Mouse (Mus musculus) urinary bladder, adult 2 months (tissue): ENCODE data around the gene Pigu. TPM values are rescaled to one million over a fixed set of nuclear protein-coding genes. Genes with fewer than 3 reads are reported as not detected.

Experiments
- DNase-seq: peaks from one replicate; pipeline ENCODE4 v3.0.0; 2022; ENCODE audit warnings: low spot score
- polyA plus RNA-seq: library from polyadenylated mRNA; depleted of rRNA; stranded (reverse); fragments of >200 nt; gene quantifications from 2 replicates; pipeline ENCODE4 v1.2.3, GENCODE M21; 2012

Gene Pigu
- polyA plus RNA-seq, 1 experiment: 32.2 TPM

DNA sequence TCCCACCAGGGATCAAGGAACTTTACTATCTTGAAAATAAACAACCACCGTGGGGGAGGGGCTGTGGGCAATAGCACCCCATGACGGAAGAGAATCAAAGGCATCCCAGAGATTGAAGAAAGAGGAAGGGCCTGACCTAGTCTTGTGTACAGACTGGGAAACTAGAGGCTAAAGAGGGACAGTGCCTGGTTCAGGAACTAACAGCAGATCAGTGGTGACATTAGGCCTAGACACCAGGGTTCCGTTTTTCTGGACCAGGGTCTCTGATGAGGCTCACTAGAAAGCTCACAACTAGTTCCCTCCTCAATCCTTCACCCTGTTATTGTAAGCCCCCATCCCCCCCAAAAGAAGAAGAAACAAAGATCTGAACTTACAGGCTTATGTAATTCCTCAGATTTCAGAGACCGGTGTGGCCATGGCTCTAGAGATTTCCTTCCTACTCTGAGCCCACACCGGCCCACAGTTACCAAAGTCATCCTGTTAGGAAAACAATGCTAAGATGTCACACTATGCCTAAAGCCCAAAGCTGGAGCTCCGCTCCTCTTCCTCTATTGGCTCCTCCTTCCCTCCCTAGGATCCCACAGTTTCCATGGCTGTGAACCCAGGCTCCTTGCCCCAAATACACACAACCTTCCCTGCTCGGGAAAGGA lies 10.5 kb upstream of the Pigu start:
- DNase-seq: no peak

DNA sequence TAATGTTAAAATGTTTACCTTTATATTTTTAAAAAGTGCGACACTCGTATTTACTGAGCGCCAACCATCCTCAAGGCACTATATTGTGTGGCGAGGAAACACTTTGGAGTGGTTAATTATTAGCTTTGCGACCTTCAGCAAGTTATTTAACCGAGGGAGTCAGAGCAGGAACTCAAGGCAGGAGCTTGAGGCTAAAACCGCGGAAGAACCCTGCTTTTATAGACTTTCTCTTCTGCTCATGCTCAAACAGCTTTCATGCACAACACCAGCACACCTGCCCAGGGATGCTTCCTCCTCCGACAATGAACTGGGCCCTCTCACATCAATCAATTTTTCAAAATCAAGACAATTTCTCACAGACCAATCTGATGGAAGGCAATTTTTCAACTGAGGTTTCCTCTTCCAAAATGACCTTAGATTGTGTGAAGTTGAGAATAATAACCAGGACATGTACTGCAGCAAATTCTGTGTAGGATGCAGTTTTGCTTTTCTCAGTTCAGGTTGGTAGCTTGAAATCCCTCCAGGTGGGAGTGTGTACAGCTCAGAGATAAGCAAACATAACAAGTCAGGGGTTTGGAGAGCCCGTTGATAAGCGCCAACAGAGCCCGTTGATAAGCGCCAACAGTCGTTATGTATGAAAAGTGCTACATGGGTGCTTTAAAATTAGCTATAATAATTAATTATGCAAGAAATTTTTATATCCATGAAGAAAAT lies 613 bp upstream of the Pigu start:
- no peak for DNase-seq

DNA sequence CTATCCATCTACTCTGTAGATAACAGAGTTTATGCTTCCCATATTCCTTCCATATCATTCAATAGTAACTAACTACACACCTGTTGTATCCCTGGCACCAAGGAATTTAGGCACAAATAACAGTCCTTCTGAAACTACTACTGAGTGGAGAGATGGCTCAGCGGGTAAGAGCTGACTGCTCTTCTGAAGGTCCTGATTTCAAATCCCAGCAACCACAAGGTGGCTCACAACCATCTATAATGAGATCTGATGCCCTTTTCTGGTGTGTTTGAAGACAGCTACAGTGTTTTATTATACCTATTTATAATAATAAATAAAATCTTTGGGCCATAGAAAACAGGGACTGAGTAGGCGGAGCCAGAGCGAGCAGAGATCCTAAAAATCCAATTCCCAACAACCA lies 2.8 kb downstream of the Pigu start:
- DNase-seq: no peak

DNA sequence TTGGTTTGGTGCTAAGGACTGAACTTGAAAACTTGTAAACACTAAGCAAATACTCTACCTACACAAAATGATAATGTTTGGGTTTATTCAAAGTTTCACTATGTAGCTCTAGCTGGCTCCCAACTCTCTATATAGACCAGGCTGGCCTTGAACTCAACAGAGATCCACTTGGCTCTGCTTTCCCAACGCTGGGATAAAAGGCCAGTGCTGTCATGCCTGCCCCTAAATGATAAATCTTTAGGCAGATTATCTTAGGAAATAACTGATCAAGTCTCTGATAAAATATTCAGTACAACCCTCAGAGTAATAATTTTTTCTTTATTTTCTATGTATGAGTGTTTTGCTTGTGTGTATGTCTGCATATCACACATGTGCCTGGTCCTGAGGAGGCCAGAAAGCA lies 10.6 kb downstream of the Pigu start:
- no peak for DNase-seq

DNA sequence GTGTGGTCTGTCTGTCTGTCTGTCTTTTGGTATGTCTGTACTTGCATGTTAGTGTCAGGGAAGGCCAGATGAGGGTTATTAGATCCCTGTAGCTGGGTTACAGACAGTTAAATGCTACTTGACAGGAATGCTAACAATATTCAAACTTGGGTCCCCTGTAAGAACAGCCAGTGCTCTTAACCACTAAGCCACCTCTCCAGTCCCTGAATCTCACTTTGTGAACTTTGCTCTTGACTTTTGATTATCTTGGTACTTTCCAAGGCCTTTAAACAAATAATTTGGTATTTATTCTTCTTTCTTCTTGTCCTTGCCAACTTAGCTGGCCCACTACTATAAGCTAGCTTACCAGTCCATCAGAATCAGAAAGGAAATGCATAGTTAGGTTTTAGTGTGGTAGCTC lies 17.1 kb downstream of the Pigu start:
- no peak for DNase-seq

DNA sequence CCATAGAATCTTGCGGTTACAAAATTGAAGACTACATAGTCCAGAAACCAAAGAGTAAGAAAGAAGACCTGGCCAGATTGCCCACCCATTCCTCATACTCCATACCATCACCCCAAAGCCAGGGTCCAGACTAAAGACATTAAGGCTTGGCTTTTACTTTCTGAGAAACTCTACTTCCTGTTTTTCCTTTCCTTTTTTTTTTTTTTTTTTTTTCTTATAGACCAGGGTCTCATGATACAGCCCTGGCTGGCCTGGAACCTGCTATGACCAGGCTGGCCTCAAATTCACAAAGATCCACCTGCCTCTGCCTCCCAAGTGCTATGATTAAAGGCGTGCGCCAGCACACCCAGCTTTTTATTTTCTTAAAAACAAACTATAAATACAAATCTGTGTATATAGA lies 21.0 kb downstream of the Pigu start:
- DNase-seq: no peak

DNA sequence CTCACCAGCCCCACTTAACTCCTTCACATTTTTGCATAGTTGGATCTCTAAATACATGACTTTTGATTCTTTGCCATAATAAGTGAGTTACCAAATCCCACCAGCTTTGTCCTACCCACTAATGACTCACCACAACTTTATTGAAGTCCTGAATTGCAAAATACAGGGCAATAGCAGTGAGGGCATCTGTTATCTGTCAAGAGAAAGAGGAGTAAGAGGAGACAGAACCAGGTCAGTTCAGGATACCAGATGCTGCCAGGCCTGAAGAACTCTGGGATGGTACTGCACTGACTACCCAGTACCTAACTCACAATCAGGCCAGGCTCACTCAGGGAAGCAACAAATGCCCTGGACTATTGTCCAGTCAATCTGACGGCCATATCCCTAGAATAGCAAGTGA lies 22.0 kb downstream of the Pigu start:
- no peak for DNase-seq

DNA sequence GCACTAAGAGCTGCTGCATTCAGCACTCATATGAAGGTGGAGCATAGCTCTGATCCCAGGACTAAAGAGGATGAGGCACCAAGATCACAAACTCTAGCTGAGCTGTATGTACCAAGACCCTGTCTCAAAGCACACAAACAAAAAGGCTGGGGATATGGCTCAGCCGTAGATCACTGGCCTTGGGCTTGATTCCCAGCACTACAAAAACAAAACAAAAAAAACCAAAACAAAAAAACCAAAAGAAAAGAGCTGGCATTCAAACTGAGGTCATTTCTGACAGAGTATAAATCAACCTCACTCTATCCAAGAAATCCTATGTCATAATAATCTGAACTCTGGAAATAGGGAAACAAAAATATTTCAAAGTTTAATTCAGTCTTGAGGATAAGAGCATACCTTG lies 23.8 kb downstream of the Pigu start:
- DNase-seq: no peak

DNA sequence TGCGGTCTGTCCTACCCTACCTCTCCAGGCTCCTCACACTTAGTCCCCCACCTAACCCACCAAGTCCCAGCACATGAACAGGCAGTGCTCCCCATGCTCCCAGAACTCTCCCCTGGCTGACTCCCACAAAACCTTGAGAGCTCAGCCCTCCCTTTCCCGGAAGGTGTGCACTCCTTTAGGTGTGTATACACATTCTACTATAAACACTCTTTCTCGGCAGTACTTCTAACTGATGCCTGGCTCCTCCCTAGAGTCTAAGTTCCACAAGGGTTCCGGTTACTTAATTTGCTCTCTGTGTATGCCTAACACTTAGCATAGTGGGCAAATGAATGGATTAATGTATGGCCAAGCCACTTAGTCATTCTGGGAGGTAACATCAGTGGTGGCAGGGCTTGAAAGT lies 25.9 kb downstream of the Pigu start:
- DNase-seq: no peak

DNA sequence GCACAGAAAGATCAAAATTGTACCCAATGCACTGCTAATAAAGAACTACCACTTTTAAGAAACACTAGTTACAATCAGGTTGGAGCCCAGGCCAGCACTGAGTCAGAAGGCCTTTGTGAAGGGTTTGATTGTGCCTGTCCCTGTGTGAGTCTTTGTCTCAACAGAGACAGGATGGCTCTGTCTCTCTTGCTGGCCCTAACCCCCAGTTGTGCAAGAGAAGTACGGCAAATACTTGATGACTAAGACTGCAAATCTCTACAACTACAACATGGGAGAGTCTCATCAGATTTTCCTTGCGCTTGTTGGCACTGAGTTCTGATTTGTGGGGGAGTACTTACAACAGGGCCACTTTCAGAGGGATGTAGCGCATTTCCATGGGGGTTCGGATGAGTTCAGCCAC lies 26.4 kb downstream of the Pigu start:
- DNase-seq: no peak

DNA sequence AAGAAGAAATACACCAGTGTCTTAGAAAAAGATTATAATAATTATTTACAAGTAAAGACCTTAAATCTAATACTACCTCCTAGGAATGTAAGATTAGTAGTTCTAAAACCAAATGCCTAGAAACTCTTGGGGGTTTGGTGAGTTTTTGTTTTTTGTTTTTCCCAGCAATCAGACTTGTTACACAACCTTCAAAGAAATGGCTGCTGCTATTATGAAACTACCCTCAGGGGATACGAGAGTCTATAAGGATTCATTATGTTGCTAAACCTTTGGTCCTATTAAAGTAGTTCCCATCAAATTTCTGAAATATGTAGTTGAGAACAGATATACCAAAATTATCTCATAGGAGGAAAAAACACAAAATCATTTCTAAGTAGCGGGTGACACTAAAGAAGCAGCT lies 27.5 kb downstream of the Pigu start:
- DNase-seq: no peak

DNA sequence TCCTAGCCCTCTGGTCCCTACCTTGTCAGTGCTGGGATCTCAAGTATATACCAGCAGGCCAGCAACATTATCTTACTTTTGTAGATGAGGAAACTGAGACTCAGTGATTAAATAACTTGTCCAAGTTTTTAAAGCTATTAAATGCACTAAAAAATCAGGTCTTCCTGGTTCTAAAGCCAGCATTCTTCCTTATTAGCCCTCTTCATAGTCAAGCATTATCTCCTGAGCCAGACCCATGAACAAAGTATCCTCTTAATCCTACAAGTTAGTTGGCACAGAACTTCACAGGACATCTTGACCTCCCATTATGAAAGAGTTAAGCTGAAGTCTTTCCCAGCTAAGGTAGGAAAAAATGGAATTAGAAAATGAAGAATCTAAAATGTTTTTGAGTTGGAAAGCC lies 28.3 kb downstream of the Pigu start:
- no peak for DNase-seq

DNA sequence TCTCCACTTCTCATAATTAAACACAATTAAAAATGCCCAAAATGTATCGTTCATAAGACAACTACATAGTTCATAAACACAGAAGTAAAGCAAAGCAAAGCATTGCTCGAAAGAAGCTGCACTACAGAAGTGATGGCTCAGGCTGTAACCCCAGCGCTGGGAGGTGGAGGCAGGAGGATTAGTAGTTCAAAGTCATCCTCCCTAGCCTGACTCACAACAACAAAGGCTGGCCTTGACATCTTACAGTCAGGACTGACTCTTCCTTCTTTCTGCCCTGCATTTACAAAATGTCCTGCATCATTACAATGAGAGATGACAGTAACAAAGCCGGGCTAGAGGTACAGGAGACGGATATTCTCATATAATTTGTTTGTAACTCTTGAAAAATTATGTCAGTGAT lies 29.3 kb downstream of the Pigu start:
- no peak for DNase-seq

DNA sequence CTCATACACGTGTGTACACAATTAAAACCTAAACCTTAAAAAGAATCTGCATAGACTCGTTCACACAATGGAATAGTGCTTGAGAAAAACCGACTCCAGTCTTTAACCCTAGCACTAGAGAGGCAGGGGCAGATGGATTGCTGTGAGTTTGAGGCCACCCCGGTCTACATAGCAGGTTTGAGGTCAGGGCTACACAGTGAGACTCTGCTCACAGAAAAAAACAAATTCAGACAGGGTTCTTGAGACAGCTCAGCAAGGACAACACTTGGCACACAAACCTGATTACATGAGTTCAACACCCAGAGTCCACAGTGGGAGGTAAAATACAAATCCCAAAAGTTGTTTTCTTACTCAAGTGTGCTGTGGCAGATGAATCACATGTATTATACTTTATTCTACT lies 31.2 kb downstream of the Pigu start:
- no peak for DNase-seq

DNA sequence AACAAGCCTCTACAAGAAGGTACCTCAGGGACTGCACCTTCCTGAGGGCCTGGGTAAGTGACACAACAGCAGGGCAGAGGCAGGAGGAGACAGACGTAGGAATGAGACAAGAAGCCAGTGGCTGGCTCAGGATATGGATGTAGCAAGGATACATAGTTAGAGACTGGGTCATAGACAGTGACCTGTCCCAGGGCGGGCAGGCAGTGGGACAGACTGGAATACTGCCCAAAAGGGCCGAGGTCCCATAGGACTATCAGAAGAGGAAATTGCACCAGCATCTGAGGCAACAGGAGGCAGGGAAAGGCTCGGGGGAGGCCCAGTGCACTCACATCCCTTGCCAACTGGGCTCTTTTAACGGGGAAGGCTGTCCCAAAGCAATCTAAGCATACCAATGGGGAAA lies 36.6 kb downstream of the Pigu start:
- no peak for DNase-seq

DNA sequence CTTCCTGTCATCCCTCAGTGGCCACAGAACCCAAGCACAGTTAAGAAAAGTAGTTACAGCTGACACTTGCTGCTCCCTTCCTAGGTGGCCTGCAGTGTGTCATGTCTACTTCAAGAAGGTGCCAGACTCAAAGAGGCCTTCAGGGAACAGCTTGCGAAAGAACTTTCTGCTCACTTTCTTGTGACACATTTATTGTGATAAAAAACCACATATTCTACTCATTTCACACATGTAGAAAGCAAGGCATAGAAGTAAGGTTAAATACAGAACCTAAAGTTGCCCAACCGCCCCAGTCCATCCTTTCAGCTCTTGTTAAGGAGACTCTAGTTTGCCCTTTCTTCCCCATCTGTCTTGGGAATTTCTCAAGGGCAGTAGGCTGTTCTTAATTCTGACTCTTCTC lies 38.6 kb downstream of the Pigu start:
- DNase-seq: no peak

DNA sequence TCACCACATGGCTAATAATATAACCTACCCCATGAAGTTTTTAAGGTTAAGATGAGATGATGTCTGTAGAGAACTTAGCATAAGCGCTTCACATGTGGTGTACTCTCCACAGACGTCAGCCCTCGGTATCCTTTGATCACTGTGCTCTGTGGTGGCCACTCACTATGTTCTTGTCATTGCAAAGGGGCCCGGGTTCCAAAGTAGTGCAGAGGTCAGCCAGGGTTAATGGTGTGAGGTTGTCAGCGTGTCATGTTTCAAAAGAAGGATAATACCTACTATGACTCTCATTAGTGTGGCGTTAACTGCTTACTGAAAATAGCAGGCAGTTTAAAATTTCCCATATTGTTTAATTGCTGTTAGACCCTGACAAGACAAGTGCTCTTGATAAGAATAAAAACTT lies 43.6 kb downstream of the Pigu start:
- DNase-seq: no peak

DNA sequence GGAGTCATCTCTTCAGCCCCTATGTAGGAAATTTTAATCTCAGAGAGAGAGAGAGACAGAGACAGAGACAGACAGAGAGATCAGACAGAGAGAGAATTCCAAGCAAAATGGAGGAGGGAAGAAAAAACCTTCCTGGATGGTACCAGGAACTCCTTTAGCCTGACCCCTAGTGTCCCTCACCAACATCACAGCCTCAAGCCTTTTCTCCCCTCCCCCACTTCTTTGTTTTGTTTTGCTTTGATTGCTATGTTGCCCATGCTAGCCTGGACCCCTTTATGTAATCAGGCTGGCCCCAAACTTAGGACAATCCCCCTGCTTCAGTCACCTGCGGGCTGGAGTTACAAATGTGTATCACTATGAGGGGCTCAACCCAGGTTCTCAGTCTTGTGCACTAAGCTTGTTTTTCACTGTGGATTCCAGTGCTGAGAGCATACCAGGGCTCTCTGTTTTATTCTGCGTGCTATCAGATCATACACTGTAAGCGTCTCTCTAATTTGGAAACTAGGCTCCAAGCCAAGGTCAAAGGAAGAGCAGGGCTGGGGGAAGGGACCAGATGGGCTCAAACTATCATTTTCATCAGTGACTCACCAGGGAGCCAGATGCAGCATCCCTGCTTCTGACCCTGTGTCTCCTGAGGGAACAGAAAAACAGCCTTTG lies 48.2 kb downstream of the Pigu start:
- DNase-seq: no peak

DNA sequence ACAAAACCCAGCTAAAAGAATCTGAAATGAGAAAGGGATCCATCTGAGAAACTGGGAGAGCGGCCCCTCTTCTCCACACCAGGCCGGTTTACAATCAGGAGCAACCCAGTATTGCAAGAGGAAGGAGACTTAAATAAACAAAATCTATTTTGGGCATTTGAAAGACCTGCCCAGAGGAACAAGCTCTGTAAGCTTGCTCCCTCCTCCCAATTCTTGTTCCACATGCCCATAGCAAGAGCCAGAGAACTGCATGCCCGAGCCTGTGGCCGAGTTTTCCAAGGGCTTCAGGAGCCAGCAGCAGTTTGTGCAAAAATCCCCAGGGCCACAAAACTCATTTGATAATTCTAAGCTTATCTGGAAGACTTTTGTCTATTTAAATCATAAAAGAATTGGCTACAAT lies 57.7 kb downstream of the Pigu start:
- no peak for DNase-seq

DNA sequence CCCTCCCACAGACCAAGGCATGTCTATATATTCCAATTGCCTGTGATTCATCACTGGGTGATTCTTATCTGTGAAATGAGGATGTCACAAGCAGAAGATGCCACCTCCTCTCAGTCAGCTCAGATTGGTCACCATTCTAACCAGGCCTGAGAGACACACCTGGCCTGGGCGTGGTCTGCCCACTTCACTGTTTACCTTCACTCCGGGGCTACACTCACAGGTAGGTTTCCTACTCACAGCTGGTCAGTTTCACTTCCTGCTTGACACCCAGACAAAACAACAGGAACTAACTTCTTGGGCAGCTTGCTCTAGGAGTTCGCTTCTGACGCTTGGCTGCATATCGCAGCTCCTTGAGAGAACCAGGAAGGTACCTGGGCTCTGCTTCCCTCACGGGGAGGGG lies 61.8 kb downstream of the Pigu start:
- DNase-seq: no peak

DNA sequence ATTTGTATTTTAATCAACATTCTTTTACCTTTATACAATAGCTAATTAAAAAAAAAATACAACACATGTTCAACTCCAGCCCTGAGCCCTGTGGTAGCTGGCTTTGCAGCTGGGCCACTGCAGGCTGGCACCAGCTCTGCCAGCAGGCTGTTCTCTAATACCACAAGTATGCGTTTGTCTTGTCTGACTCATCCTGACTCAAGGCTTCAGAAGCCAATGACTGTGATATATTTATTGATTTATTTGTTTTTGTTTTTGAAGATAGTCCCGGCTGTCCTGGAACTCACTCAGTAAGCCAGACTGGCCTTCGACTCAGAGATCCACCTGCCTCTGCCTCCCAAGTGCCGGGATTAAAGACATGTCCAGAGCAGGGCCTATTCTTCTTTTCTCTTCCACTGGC lies 63.3 kb downstream of the Pigu start:
- DNase-seq: no peak

DNA sequence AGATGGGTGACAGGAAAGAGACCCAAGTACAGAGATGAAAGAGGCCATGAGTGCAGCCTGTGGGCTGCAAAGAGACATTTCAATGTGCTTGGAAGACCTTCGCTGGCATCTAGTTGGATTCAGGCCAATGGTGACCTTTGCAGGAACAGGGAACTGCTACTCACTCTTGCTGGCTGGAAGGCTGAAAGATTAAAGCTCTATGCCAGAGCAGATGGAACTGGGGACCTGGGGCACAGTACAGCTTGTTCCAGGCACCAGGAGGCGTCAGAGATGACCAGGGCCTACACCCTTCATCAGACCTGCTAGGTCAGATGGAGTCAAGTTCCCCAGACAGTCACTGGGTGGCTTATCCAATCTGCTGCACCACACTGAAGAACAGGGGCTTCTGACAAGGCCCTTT lies 63.8 kb downstream of the Pigu start:
- no peak for DNase-seq

DNA sequence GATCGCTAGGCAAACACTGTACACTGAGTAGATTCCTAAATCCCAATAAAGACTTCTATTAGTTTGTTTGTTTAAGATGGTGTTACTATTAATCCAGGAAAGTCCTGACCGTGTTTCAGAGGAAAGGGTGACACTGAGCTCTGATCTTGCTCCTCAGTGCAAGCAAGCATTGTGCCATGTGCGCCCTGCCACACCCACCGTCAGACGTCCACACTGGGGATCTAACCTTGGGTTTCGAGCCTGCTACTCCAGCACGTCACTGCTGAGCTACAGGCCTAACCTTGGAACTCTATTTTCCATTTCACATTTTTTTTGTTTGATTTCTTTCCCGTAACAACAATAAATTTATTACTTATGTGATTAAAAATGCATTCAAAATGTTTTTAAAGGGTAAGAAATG lies 67.2 kb downstream of the Pigu start:
- DNase-seq: no peak
